ENCODE assay signal across 16 mouse cellular contexts in the genomic region with DNA sequence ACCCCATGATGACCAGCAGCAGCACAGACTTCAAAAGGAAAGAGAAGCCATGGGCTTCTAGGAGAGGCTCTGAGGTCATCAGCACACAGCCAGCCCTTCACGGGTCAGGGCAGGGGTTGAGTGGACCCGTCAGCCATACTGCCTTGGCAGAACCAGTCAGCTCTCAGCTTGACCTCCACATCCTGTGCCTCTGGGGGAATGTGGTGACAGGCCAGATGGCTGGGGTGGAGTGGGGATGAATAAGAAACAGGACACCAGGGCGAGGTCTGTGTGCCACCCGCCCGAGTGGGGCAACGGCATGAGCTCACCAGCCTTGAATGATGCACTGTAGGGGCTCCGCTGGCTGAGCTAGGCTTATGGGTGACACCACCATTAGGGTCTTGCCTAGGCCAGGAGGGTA. TPM values are rescaled to one million over a fixed set of nuclear protein-coding genes. Genes with fewer than 3 reads are reported as not detected.
DNase-seq lines count a peak whose midpoint lies in the region; ATAC-seq lines count a peak whose summit lies in the region.
"Had no signal": no experiment of that assay in that cellular context is flagged by ENCODE, and none has a peak within 500 bp of the region (broad histone marks: within the 10 kb centered on the region; RNA-seq: fewer than 3 reads in every experiment).

No protein-coding gene starts in this region.

- no peak overlapping the region for H3K4me3 ChIP-seq in hindbrain, embryonic 10.5 days
- no peak overlapping the region for H3K4me3 ChIP-seq in hindbrain, embryonic 12.5 days
- no peak overlapping the region for H3K4me3 ChIP-seq in embryonic facial prominence, embryonic 15.5 days (replicated peaks)
- H3K4me3 ChIP-seq: heart, embryonic 13.5 days had no signal

- peaks cover 30% of the 10 kb centered on the region for H3K4me1 ChIP-seq in hindbrain, embryonic 10.5 days (replicated peaks)
- H3K4me1 ChIP-seq in hindbrain, embryonic 12.5 days: peaks cover 7% of the 10 kb centered on the region; the same call in 1 of the 2 replicates
- H3K4me1 ChIP-seq in embryonic facial prominence, embryonic 15.5 days: peaks cover 4% of the 10 kb centered on the region; the same call in 1 of the 2 replicates

- H3K27ac ChIP-seq in hindbrain, embryonic 10.5 days: 0 out of 2 replicates have a peak overlapping the region, but pooled peaks have one; percentile 5
- no peak overlapping the region for H3K27ac ChIP-seq in hindbrain, embryonic 12.5 days
- H3K27ac ChIP-seq in embryonic facial prominence, embryonic 15.5 days (replicated peaks): no peak overlapping the region
- H3K27ac ChIP-seq: heart, embryonic 13.5 days; liver, embryonic 14.5 days; macrophage had no signal

- 69% methylated on average over 7 of the region's 7 CpGs for WGBS in hindbrain, embryonic 10.5 days
- 66% methylated on average over 7 of the region's 7 CpGs for WGBS in hindbrain, embryonic 12.5 days
- 42% methylated on average over 7 of the region's 7 CpGs for WGBS in embryonic facial prominence, embryonic 15.5 days

- no peak for ATAC-seq in hindbrain, embryonic 12.5 days (ENCODE audit: low FRiP score)
- ATAC-seq in embryonic facial prominence, embryonic 15.5 days (ENCODE audit: insufficient number of reproducible peaks, low FRiP score, low TSS enrichment, low read depth): peak; percentile 22; the same call in 1 of the 2 replicates
- ATAC-seq: intestine, embryonic 16.5 days had no signal

- no peak overlapping the region for H3K4me2 ChIP-seq in hindbrain, embryonic 12.5 days (replicated peaks)
- H3K4me2 ChIP-seq in embryonic facial prominence, embryonic 15.5 days (replicated peaks): no peak overlapping the region
- H3K4me2 ChIP-seq: heart, embryonic 13.5 days had no signal

- no peaks in the 10 kb centered on the region for H3K27me3 ChIP-seq in hindbrain, embryonic 10.5 days (ENCODE audit: insufficient read depth, poor library complexity, severe bottlenecking)
- no peaks in the 10 kb centered on the region for H3K27me3 ChIP-seq in hindbrain, embryonic 12.5 days
- H3K27me3 ChIP-seq in embryonic facial prominence, embryonic 15.5 days: no peaks in the 10 kb centered on the region

- DNase-seq in adrenal gland, postnatal 14 days: peak; percentile 62
- no peak for DNase-seq in adrenal gland, adult 18-20 months (ENCODE audit: low spot score in 2 of 2)
- no peak for DNase-seq in hindbrain, embryonic 10.5 days (ENCODE audit: low spot score)
- DNase-seq in 3134 (ENCODE audit: extremely low read depth, insufficient read length, low spot score): peak; percentile 85
- no peak for DNase-seq in B cell, adult 2 months
- no peak for DNase-seq in embryo, embryonic 11 days
- DNase-seq: kidney, postnatal 4 days; thymus, postnatal 36 days had no signal

- 0 out of 2 replicates have a peak, but pooled peaks cover 3% of the 10 kb centered on the region for H3K36me3 ChIP-seq in hindbrain, embryonic 10.5 days
- no peaks in the 10 kb centered on the region for H3K36me3 ChIP-seq in hindbrain, embryonic 12.5 days
- H3K36me3 ChIP-seq in embryonic facial prominence, embryonic 15.5 days: no peaks in the 10 kb centered on the region
- H3K36me3 ChIP-seq: heart, embryonic 13.5 days had no signal

- H3K9ac ChIP-seq in hindbrain, embryonic 12.5 days: no peak overlapping the region
- H3K9ac ChIP-seq in embryonic facial prominence, embryonic 15.5 days: no peak overlapping the region
- H3K9ac ChIP-seq: heart, embryonic 13.5 days; liver, embryonic 14.5 days had no signal

- no peaks in the 10 kb centered on the region for H3K9me3 ChIP-seq in hindbrain, embryonic 10.5 days
- no peaks in the 10 kb centered on the region for H3K9me3 ChIP-seq in hindbrain, embryonic 12.5 days (replicated peaks)
- H3K9me3 ChIP-seq in embryonic facial prominence, embryonic 15.5 days (replicated peaks): no peaks in the 10 kb centered on the region
- H3K9me3 ChIP-seq: heart, embryonic 13.5 days had no signal

RNA-seq across cellular contexts. Expression of a gene that starts 35.7 kb away (rescaled TPM):
- total RNA-seq in adrenal gland, postnatal 14 days (2021): 17.2 and 22.9 TPM in 2 replicates
- total RNA-seq in adrenal gland, adult 18-20 months (2021): 10 to 100 TPM; 17.9 to 18.9 TPM
- polyA plus RNA-seq in hindbrain, embryonic 10.5 days (2016; fragmentation: Nextera tagmentation; extraction: Ambion mirVana): 18.6 and 18.8 TPM in 2 replicates
- 15.7 and 16.0 TPM in 2 replicates for polyA plus RNA-seq in hindbrain, embryonic 12.5 days (2016; fragmentation: Nextera tagmentation; extraction: Ambion mirVana)
- polyA plus RNA-seq in embryonic facial prominence, embryonic 15.5 days (2015; fragmentation: Nextera tagmentation; extraction: Ambion mirVana): 15.8 and 17.0 TPM in 2 replicates
- polyA plus RNA-seq: macrophage had no signal

RNA-seq across cellular contexts. Expression of a gene that starts 51.7 kb away (rescaled TPM):
- 2.4 and 2.9 TPM in 2 replicates for total RNA-seq in adrenal gland, postnatal 14 days (2021)
- total RNA-seq in adrenal gland, adult 18-20 months (2021): 1 to 10 TPM; 3.9 to 4.0 TPM
- 22.7 and 23.0 TPM in 2 replicates for polyA plus RNA-seq in hindbrain, embryonic 10.5 days (2016; fragmentation: Nextera tagmentation; extraction: Ambion mirVana)
- polyA plus RNA-seq in hindbrain, embryonic 12.5 days (2016; fragmentation: Nextera tagmentation; extraction: Ambion mirVana): 47.5 and 50.0 TPM in 2 replicates
- polyA plus RNA-seq in embryonic facial prominence, embryonic 15.5 days (2015; fragmentation: Nextera tagmentation; extraction: Ambion mirVana): 20.2 and 21.5 TPM in 2 replicates
- polyA plus RNA-seq: macrophage had no signal

RNA-seq across cellular contexts. Expression of a gene that starts 56.9 kb away (rescaled TPM):
- total RNA-seq in adrenal gland, postnatal 14 days (2021): 10.1 and 15.3 TPM in 2 replicates
- 10 to 100 TPM; 13.0 to 50.3 TPM for total RNA-seq in adrenal gland, adult 18-20 months (2021)
- polyA plus RNA-seq in hindbrain, embryonic 10.5 days (2016; fragmentation: Nextera tagmentation; extraction: Ambion mirVana): not detected in 2 replicates
- polyA plus RNA-seq in hindbrain, embryonic 12.5 days (2016; fragmentation: Nextera tagmentation; extraction: Ambion mirVana): not detected in 2 replicates
- polyA plus RNA-seq in embryonic facial prominence, embryonic 15.5 days (2015; fragmentation: Nextera tagmentation; extraction: Ambion mirVana): not detected in 2 replicates
- polyA plus RNA-seq: embryonic facial prominence, embryonic 14.5 days; heart, embryonic 13.5 days; liver, embryonic 14.5 days; macrophage; neural tube, embryonic 11.5 days had no signal

Comparison
In these comparisons a context has a peak if more than half of its experiments do, and no peak if none do; other contexts are left out.
1. DNase-seq: peak in adrenal gland, postnatal 14 days (single experiment) and 3134 (single experiment); none in adrenal gland, adult 18-20 months (0 of 2), hindbrain, embryonic 10.5 days (single experiment), B cell, adult 2 months (0 of 2) and embryo, embryonic 11 days (single experiment).